Mouse (Mus musculus): ENCODE measurements at regions not wholly inside any gene's neighbourhood (a gene's known extent, or its start where the extent isn't known, plus 50 kb on each side); places are given as distances from the start of the nearest gene placed in this dataset.

- DNase-seq (ENCODE audit: low spot score), result no peak
- peaks cover 18% of the 10 kb centered on the region; the same call in 1 of the 2 replicates for H3K4me1 ChIP-seq (replicated peaks; ENCODE audit: insufficient read depth, low read length)
- no peak overlapping the region for H3K4me3 ChIP-seq (replicated peaks; ENCODE audit: low read depth, low read length)
- WGBS, result 88% methylated on average over 4 of the region's 4 CpGs
- TF ChIP-seq CTCF (IDR thresholded peaks at IDR 0.05; ENCODE audit: low read depth), result no peak
- H3K27ac ChIP-seq, result no peak overlapping the region
- no peak overlapping the region for H3K9ac ChIP-seq (ENCODE audit: low read depth, low read length)
- no peaks in the 10 kb centered on the region for H3K36me3 ChIP-seq (ENCODE audit: insufficient read depth, low read length)
- ATAC-seq (replicated peaks; ENCODE audit: low FRiP score, low read depth), result no peak
- no peaks in the 10 kb centered on the region for H3K27me3 ChIP-seq (ENCODE audit: insufficient read depth, low read length)
- H3K4me2 ChIP-seq (ENCODE audit: low read length), result no peak overlapping the region
- H3K9me3 ChIP-seq (replicated peaks; ENCODE audit: low read length), result no peaks in the 10 kb centered on the region
These were observed 215.4 kb downstream of the Gadd45g start for GRCm38 (mm10) chr13:52061881-52062280.

DNA sequence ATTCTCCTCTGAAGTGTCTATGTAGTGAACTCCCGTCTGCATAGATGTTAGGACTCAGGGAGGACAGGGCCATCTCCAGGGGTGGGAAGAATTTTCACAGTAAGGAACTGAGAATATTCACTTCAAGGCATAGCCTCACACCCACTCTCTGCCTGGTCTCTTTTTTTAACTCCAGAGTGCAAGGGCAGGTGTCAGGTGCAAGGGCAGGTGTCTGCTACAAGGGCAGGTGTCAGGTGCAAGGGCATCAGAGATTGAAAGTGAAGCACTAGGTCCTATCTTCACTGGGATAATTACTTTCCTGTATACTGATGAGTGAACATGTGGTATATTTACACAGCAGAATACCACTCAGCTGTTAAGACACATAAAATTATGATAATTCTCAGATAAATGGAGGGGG is 216.1 kb downstream of the Gadd45g start:
- Histone ChIP-seq H3K4me2 (ENCODE audit: low read length) (no peak overlapping the region), H3K9me3 (replicated peaks; ENCODE audit: low read length) (no peaks in the 10 kb centered on the region), H3K27me3 (ENCODE audit: insufficient read depth, low read length) (no peaks in the 10 kb centered on the region), H3K36me3 (ENCODE audit: insufficient read depth, low read length) (no peaks in the 10 kb centered on the region), H3K9ac (ENCODE audit: low read depth, low read length) (no peak overlapping the region), H3K4me3 (replicated peaks; ENCODE audit: low read depth, low read length) (no peak overlapping the region), H3K27ac (no peak overlapping the region), H3K4me1 (replicated peaks; ENCODE audit: insufficient read depth, low read length) (peaks cover 25% of the 10 kb centered on the region; the same call in 1 of the 2 replicates)
- WGBS, result 87% methylated on average over 1 of the region's 1 CpGs
- DNase-seq (ENCODE audit: low spot score) (no peak), ATAC-seq (replicated peaks; ENCODE audit: low FRiP score, low read depth) (no peak)
- TF ChIP-seq CTCF (IDR thresholded peaks at IDR 0.05; ENCODE audit: low read depth), result no peak

GRCm38 (mm10) chr13:52065274-52065673 is 218.8 kb downstream of the Gadd45g start:
- H3K4me2 ChIP-seq (ENCODE audit: low read length), result no peak overlapping the region
- TF ChIP-seq CTCF (IDR thresholded peaks at IDR 0.05; ENCODE audit: low read depth), result no peak
- WGBS, result 81% methylated on average over 5 of the region's 5 CpGs
- no peaks in the 10 kb centered on the region for H3K9me3 ChIP-seq (replicated peaks; ENCODE audit: low read length)
- H3K9ac ChIP-seq (ENCODE audit: low read depth, low read length), result no peak overlapping the region
- no peaks in the 10 kb centered on the region for H3K36me3 ChIP-seq (ENCODE audit: insufficient read depth, low read length)
- ATAC-seq (replicated peaks; ENCODE audit: low FRiP score, low read depth), result no peak
- H3K27me3 ChIP-seq (ENCODE audit: insufficient read depth, low read length), result no peaks in the 10 kb centered on the region
- peaks cover 30% of the 10 kb centered on the region; the same call in 1 of the 2 replicates for H3K4me1 ChIP-seq (replicated peaks; ENCODE audit: insufficient read depth, low read length)
- no peak overlapping the region for H3K4me3 ChIP-seq (replicated peaks; ENCODE audit: low read depth, low read length)
- H3K27ac ChIP-seq, result no peak overlapping the region
- DNase-seq (ENCODE audit: low spot score), result no peak

- no peak for ATAC-seq (replicated peaks; ENCODE audit: low FRiP score, low read depth)
- no peaks in the 10 kb centered on the region for H3K36me3 ChIP-seq (ENCODE audit: insufficient read depth, low read length)
- no peaks in the 10 kb centered on the region for H3K9me3 ChIP-seq (replicated peaks; ENCODE audit: low read length)
- H3K4me1 ChIP-seq (replicated peaks; ENCODE audit: insufficient read depth, low read length), result peaks cover 26% of the 10 kb centered on the region; the same call in 1 of the 2 replicates
- H3K4me3 ChIP-seq (replicated peaks; ENCODE audit: low read depth, low read length), result no peak overlapping the region
- no peak overlapping the region for H3K9ac ChIP-seq (ENCODE audit: low read depth, low read length)
- H3K27me3 ChIP-seq (ENCODE audit: insufficient read depth, low read length), result no peaks in the 10 kb centered on the region
- DNase-seq (ENCODE audit: low spot score), result no peak
- 58% methylated on average over 6 of the region's 6 CpGs for WGBS
- H3K4me2 ChIP-seq (ENCODE audit: low read length), result no peak overlapping the region
- H3K27ac ChIP-seq, result no peak overlapping the region
- no peak for TF ChIP-seq CTCF (IDR thresholded peaks at IDR 0.05; ENCODE audit: low read depth)
These were observed 219.2 kb downstream of the Gadd45g start for GRCm38 (mm10) chr13:52065720-52066119.

DNA sequence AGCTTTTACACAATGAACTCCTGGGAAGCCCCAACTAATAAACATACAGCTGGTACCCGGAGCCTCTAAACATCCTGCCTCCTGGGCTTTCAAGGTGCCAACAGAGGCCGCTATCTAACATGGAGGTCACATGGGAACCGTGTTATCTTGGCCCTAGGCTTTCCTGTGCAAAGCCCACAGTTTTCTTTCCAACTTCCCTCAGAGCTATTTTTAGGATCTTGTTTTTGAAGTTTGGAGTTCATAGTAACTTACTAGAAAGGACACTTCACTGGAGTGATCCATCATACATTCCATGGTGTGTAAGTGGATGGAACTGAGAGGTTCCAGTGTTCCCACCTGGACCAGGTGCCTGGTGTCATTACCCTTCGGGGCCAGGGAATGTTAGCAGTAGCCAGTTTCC is 220.6 kb downstream of the Gadd45g start:
- WGBS, result 51% methylated on average over 4 of the region's 4 CpGs
- no peak overlapping the region for H3K4me2 ChIP-seq (ENCODE audit: low read length)
- H3K9me3 ChIP-seq (replicated peaks; ENCODE audit: low read length), result no peaks in the 10 kb centered on the region
- peaks cover 19% of the 10 kb centered on the region; the same call in 1 of the 2 replicates for H3K4me1 ChIP-seq (replicated peaks; ENCODE audit: insufficient read depth, low read length)
- DNase-seq (ENCODE audit: low spot score) (no peak), ATAC-seq (replicated peaks; ENCODE audit: low FRiP score, low read depth) (no peak)
- H3K27me3 ChIP-seq (ENCODE audit: insufficient read depth, low read length), result no peaks in the 10 kb centered on the region
- no peak overlapping the region for H3K9ac ChIP-seq (ENCODE audit: low read depth, low read length)
- H3K4me3 ChIP-seq (replicated peaks; ENCODE audit: low read depth, low read length), result no peak overlapping the region
- H3K36me3 ChIP-seq (ENCODE audit: insufficient read depth, low read length), result no peaks in the 10 kb centered on the region
- no peak for TF ChIP-seq CTCF (IDR thresholded peaks at IDR 0.05; ENCODE audit: low read depth)
- no peak overlapping the region for H3K27ac ChIP-seq

- 63% methylated on average over 6 of the region's 6 CpGs for WGBS
- ATAC-seq (replicated peaks; ENCODE audit: low FRiP score, low read depth) (no peak), DNase-seq (ENCODE audit: low spot score) (no peak)
- no peak overlapping the region for H3K27ac ChIP-seq
- peaks cover 19% of the 10 kb centered on the region; the same call in 1 of the 2 replicates for H3K4me1 ChIP-seq (replicated peaks; ENCODE audit: insufficient read depth, low read length)
- no peaks in the 10 kb centered on the region for H3K36me3 ChIP-seq (ENCODE audit: insufficient read depth, low read length)
- no peak overlapping the region for H3K4me2 ChIP-seq (ENCODE audit: low read length)
- H3K9me3 ChIP-seq (replicated peaks; ENCODE audit: low read length), result no peaks in the 10 kb centered on the region
- H3K9ac ChIP-seq (ENCODE audit: low read depth, low read length), result no peak overlapping the region
- TF ChIP-seq CTCF (IDR thresholded peaks at IDR 0.05; ENCODE audit: low read depth), result no peak
- H3K4me3 ChIP-seq (replicated peaks; ENCODE audit: low read depth, low read length), result no peak overlapping the region
- H3K27me3 ChIP-seq (ENCODE audit: insufficient read depth, low read length), result no peaks in the 10 kb centered on the region
These were observed 222.5 kb downstream of the Gadd45g start for GRCm38 (mm10) chr13:52068886-52069439.

- ATAC-seq (replicated peaks; ENCODE audit: low FRiP score, low read depth) (no peak), DNase-seq (ENCODE audit: low spot score) (no peak)
- Histone ChIP-seq H3K4me3 (replicated peaks; ENCODE audit: low read depth, low read length) (no peak overlapping the region), H3K9ac (ENCODE audit: low read depth, low read length) (no peak overlapping the region), H3K4me2 (ENCODE audit: low read length) (no peak overlapping the region), H3K9me3 (replicated peaks; ENCODE audit: low read length) (no peaks in the 10 kb centered on the region), H3K4me1 (replicated peaks; ENCODE audit: insufficient read depth, low read length) (peaks cover 19% of the 10 kb centered on the region; the same call in 1 of the 2 replicates), H3K27ac (no peak overlapping the region), H3K36me3 (ENCODE audit: insufficient read depth, low read length) (no peaks in the 10 kb centered on the region), H3K27me3 (ENCODE audit: insufficient read depth, low read length) (no peaks in the 10 kb centered on the region)
- WGBS, result 72% methylated on average over 3 of the region's 3 CpGs
- TF ChIP-seq CTCF (IDR thresholded peaks at IDR 0.05; ENCODE audit: low read depth), result no peak
These were observed 223.2 kb downstream of the Gadd45g start for GRCm38 (mm10) chr13:52069714-52070113.
